Mouse (Mus musculus) erythroblast, adult 5-6 weeks (primary cell): ENCODE measurements at regions not wholly inside any gene's neighbourhood (a gene's known extent, or its start where the extent isn't known, plus 50 kb on each side); places are given as distances from the start of the nearest gene placed in this dataset.

Source experiments
- ATAC-seq: replicated peaks from 2 replicates; pipeline ENCODE4 v1.8.0; 2016; ENCODE audit warnings: moderate number of reproducible peaks, mild to moderate bottlenecking, moderate TSS enrichment, inconsistent platforms; ENCODE audit not compliant: poor library complexity, low FRiP score, severe bottlenecking

- ATAC-seq: no peak
Observed at GRCm38 (mm10) chr10:45763160-45763955, 185.7 kb downstream of the Hace1 start.

DNA sequence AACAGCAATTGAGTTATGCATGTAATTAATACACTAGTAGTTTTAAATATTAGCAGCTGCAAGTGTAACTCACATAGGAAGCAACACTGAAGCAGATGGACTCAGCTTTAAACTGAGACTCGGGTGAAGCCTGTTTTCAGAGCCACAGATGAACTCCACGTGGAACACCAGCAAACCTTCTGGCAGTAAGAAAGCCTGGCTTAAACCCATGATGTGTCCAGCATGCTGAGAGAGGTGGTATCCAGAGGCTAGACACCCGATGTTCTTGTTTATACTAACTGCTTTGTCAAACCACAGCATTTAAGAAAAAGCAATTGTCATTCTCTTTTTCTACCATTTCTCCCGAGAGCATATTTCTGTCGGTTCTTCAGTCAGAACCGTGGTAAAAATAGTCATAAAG is 202.1 kb downstream of the Hace1 start:
- ATAC-seq: no peak

- no peak for ATAC-seq
Observed at GRCm38 (mm10) chr10:45783026-45783425, 205.4 kb downstream of the Hace1 start.

DNA sequence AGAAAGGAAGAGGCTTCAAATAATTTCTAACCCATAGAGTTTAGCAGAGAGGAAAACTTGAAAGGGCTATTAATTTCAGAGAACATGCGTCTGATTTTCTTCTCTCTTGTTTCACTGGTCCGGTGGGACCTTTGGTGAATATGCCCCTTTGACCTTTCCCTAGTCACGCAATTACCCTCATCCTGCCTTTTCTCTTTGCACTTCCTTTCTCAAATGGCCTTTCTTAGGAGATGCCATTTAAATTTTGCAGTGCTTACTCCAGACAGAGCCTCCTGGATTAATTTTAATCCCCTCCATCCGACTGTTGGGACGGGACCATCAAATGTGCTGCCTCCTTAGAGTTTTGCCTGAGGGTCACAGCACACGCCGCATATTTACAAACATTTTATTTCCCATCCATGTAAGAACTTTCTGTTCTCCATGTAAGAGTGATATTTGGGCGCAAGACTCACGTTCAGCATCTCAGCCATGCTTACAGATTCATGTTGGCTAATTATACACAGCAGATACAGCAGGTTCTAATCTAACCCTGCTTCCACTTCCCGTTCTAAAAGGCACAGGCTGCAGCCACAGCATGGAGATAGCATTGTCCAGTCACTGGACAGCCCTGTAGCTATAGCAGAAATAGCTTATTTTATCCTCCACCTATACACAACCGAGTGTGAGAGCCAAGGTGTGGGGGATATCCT is 206.0 kb downstream of the Hace1 start:
- ATAC-seq: no peak

DNA sequence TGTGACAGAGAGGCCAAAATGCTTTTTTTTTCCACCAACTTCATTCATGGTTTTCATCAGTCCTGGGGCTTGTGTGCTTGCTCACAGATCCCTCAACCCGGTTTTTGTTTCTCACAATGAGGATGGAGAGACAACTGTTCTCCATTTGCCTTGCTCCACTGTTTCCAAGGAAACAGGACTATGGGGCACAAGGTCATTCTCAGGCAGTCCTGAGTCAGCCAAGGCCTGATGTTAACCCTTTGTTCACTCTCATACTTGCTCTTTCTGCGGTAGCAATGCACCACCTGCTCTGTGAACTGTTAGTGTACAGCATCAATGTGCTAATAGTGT is 206.5 kb downstream of the Hace1 start:
- no peak for ATAC-seq

DNA sequence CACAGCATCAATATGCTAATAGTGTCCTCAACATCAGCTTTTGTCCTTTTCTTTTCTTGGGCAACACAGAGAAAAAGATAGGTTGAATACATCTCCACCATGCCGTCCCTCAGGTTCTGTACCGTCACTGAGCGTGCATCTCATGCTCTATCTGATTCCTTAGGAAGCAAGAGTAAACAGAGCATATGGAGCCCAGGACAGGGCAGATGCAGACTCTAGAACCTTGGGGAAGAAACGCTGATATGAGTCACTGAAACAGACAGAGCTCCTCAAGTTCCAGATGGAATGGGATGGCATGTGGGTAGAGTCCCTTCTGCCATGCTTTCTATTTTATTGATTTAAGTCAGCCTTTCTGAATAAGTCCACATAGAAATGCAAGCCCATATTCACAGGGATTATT is 206.9 kb downstream of the Hace1 start:
- ATAC-seq: no peak

DNA sequence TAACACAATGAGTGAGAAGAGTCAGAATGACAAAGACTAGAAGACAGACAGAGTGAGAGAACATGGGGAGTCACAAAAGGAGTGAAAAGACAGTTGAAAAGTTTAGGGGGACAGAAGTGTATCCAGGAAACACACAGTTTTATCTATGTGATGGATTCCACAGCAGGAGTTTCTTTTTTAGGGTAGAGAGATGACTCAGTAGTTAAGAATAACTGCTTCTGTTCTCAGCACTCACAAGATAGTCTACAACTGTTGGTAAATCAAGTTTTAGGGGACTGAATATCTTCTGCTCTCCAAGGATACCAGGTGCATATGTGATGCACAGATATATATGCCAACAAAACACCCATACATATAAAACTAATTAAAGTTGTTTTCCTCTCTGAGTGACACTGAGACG is 210.7 kb downstream of the Hace1 start:
- no peak for ATAC-seq

DNA sequence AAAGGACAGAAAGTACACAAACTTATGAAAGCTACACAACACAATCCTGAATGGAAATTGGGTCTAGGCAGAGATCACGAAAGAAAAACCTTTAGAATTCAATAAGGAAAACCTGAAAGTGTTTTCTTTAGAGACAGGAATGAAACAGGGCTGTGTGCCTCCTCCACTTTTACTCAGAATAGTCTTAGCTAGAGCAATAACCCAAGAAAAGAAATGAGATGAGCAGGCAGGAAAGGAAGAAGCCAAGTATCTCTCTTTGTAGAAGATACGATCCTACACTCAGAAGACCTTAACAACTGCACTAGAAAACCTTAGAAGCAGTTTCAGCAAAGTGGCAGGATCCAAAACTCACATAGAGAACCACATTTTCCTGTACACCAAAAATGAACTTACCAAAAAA is 218.0 kb downstream of the Hace1 start:
- ATAC-seq: no peak

- no peak for ATAC-seq
Observed at GRCm38 (mm10) chr10:45800070-45800851, 222.6 kb downstream of the Hace1 start.

- ATAC-seq: no peak
Observed at GRCm38 (mm10) chr10:45801463-45801862, 223.8 kb downstream of the Hace1 start.

DNA sequence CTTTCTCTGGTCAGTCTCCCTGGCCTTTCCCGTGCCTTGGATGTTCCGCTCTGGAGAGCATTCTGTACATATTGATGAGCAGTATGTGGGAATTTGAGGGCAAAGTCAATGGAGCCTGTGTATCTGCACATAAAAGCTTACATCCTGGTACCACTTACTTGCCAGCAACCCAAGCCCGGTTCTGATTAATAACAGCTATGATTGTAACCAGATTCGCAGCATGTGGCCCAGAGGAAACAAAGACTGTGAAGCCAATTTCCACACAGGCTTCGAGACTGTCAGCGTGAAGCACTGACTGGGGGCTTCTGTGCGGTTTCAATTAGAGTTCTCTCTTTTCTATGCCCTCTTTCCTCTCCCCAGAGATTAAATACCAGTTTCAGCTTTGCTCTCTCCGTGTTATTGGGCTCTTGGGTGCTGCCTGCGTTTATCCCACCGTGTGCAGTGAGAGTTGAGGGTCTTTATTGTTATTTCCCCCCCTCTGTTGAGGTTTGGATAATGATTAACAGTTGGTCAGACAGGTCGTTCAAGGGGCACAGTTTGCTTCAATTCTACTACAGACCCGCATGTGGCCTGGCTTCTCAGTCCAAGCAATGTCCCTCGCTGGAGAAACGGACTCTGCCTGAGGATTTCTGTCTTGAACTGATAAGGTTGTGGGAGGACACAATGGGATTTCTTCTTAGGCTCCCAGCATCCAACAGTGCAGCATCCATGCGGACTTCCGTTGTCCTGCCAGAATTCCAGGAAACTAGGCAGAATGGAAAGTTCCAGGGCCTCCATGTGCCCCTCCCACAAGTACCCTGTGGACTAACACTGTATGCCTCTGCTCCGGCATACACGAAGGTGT is 229.6 kb downstream of the Hace1 start:
- no peak for ATAC-seq

GRCm38 (mm10) chr10:45811882-45812281 is 234.3 kb downstream of the Hace1 start:
- no peak for ATAC-seq

GRCm38 (mm10) chr10:45813804-45814203 is 236.2 kb downstream of the Hace1 start:
- no peak for ATAC-seq

GRCm38 (mm10) chr10:45816679-45817078 is 239.1 kb downstream of the Hace1 start:
- no peak for ATAC-seq

GRCm38 (mm10) chr10:45820986-45821655 is 243.5 kb downstream of the Hace1 start:
- no peak for ATAC-seq

DNA sequence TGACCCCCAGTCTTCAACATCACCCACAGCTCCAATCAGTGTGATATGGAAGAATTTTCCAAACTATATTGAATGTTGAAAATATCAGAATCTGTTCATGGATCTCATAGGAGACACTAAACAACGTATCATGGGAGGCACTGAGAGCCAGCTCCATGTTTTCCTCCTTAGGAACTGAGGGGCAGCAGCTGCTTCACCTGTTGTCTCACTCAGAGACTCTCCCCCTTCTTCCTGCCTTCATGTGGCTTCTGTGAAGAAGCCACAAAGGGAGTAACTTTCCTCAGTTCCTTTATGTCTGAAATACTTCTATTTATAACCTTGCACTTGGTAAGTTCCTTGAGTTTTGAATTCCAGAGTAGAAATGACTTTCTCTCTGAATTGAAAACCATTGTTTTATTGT is 244.6 kb downstream of the Hace1 start:
- ATAC-seq: no peak

DNA sequence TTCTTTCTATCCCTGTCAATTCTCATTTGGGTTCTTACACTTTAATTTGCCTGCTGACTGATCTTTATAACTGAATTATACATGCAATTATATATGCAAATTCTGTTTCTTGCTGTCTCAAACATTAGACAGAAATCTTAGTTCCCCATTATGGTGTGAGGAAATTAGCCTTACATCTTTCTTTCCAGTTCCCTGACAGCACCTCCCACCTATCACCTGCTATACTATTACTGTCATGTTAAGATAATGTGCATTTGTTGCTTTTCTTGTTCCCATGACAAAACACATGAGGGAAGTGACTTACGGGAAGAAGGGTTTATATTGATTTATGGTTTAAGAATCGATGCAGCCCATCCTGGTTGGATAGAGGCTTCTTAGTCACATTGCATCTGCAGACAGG is 246.0 kb downstream of the Hace1 start:
- ATAC-seq: no peak

DNA sequence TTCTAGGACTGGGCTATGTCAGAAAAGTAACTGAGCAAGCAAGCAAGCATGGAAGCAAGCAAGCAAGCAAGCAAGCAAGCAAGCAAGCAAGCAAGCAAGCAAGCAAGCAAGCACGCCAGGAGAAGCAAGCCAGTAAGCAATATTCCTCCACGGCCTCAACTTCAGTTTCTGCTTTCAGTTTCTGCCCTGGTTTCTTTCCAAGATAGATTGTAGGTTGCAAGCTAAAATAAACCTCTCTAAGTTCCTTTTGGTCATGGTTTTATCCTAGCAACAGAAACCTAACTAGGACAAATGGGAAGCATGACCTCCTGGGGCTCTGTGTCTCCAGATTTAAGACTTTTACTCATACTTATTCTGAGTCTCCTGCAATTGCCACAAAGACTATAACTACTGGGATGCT is 271.0 kb downstream of the Hace1 start:
- ATAC-seq: no peak

GRCm38 (mm10) chr10:45849841-45850240 is 272.2 kb downstream of the Hace1 start:
- ATAC-seq: no peak

GRCm38 (mm10) chr10:45850625-45851024 is 273.0 kb downstream of the Hace1 start:
- no peak for ATAC-seq
